Mouse (Mus musculus) spleen, adult 2 months (tissue): Measurements from ENCODE around the gene Tmem178.

Experiments
- CTCF ChIP-seq: fragments of 200-500 bp; IDR thresholded peaks from 2 replicates; pipeline ENCODE4 v1.5.1; 2011; ENCODE audit warnings: mild to moderate bottlenecking, inconsistent platforms; ENCODE audit not compliant: insufficient read depth, insufficient read length, insufficient replicate concordance; ENCODE audit errors: extremely low read depth
- POLR2A ChIP-seq: fragments of 200-500 bp; IDR thresholded peaks from 2 replicates; pipeline ENCODE4 v1.6.1; 2011; ENCODE audit warnings: low read depth, low read length, inconsistent platforms

DNA sequence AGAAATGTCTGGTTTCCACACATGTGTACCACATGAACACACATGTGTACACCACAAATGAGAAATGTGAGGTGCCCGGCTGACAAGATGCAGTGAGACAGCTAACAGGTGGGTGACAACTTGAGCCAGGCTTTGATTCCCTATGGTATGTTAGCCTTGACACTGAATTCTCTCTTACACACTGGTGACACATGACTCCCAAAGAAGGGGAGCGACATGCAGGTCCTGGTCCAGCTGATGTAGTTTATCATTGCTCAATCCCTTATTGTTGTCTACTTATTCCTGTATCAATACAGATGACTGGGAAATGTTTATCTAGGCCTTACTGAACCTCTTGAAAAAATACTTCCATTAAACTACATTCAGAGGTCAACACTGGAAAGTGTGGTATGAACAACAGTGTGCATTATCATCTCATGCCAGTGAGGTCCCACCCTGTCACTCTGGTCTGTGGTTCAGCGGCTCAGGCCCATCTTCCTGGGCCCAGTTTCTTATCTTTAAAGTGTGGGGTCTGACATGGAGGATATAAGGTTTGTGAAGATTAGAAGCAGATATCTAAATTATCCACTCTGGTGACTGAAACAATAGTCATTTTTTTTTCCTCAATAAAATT is 87.5 kb downstream of the Tmem178 start:
- TF ChIP-seq CTCF = no peak
- no peak for TF ChIP-seq POLR2A
